Mouse (Mus musculus) embryonic facial prominence, embryonic 14.5 days (tissue): Measurements from ENCODE around the gene Jmjd8. TPM values are rescaled to one million over a fixed set of nuclear protein-coding genes. Genes with fewer than 3 reads are reported as not detected.
A peak's percentile ranks its signal among the peaks of the same experiment; 100 is the strongest.

Experiments
- ATAC-seq: fragments of 200-750 bp; cut with Nextera tagmentation; 2 replicates; pipeline ENCODE4 v1.8.0; 2017; ENCODE audit warnings: low read depth, moderate number of reproducible peaks, moderate TSS enrichment
- DNase-seq: peaks from one replicate; pipeline ENCODE4 v3.0.0-alpha.2; 2015; ENCODE audit warnings: low spot score
- H3K27ac ChIP-seq: fragments of 300-500 bp; sonication (generic); replicated peaks from 2 replicates; pipeline ENCODE4 v1.5.1; 2014; ENCODE audit warnings: low read depth, mild to moderate bottlenecking, low read length, moderate library complexity
- H3K27me3 ChIP-seq: fragments of 300-500 bp; sonication (generic); replicated peaks from 2 replicates; pipeline ENCODE4 v1.6.1; 2014; ENCODE audit warnings: low read length; ENCODE audit not compliant: control insufficient read depth, insufficient read depth
- H3K36me3 ChIP-seq: fragments of 300-500 bp; sonication (generic); 2 replicates; pipeline ENCODE4 v1.6.1; 2014; ENCODE audit warnings: low read length, mixed read lengths; ENCODE audit not compliant: control insufficient read depth, insufficient read depth
- H3K4me1 ChIP-seq: fragments of 300-500 bp; sonication (generic); 2 replicates; pipeline ENCODE4 v1.6.1; 2014; ENCODE audit warnings: antibody characterized with exemption, low read length; ENCODE audit not compliant: control insufficient read depth, insufficient read depth
- H3K4me2 ChIP-seq: fragments of 300-500 bp; sonication (generic); 2 replicates; pipeline ENCODE4 v1.6.1; 2014; ENCODE audit warnings: low read depth, mild to moderate bottlenecking, low read length, moderate library complexity, mixed read lengths
- H3K4me3 ChIP-seq: fragments of 300-500 bp; sonication (generic); 2 replicates; pipeline ENCODE4 v1.5.1; 2014; ENCODE audit warnings: low read depth, mild to moderate bottlenecking, low read length
- H3K9ac ChIP-seq: fragments of 300-500 bp; sonication (generic); 2 replicates; pipeline ENCODE4 v1.6.1; 2014; ENCODE audit warnings: low read depth, mild to moderate bottlenecking, low read length, moderate library complexity, mixed read lengths
- H3K9me3 ChIP-seq: fragments of 300-500 bp; sonication (generic); 2 replicates; pipeline ENCODE4 v1.6.1; 2016; ENCODE audit warnings: low read length; ENCODE audit not compliant: control insufficient read depth
- WGBS: fragments of 180-500 bp; shearing (Covaris S2); extraction: QIAGEN DNeasy Blood & Tissue Kit; methylation state at CpG from one replicate; pipeline ENCODE4 v1.1.7; 2014; 5-methylcytosine and 5-hydroxymethylcytosine counted together
- polyA plus RNA-seq: library from polyadenylated mRNA; unstranded; fragments of >200 nt; fragmentation: Nextera tagmentation; extraction: Ambion mirVana; gene quantifications from 2 replicates; pipeline ENCODE4 v1.2.1, GENCODE M21; 2014

Jmjd8 gene
- polyA plus RNA-seq, 1 experiment from 2014 or later, result 35.2 TPM

DNA sequence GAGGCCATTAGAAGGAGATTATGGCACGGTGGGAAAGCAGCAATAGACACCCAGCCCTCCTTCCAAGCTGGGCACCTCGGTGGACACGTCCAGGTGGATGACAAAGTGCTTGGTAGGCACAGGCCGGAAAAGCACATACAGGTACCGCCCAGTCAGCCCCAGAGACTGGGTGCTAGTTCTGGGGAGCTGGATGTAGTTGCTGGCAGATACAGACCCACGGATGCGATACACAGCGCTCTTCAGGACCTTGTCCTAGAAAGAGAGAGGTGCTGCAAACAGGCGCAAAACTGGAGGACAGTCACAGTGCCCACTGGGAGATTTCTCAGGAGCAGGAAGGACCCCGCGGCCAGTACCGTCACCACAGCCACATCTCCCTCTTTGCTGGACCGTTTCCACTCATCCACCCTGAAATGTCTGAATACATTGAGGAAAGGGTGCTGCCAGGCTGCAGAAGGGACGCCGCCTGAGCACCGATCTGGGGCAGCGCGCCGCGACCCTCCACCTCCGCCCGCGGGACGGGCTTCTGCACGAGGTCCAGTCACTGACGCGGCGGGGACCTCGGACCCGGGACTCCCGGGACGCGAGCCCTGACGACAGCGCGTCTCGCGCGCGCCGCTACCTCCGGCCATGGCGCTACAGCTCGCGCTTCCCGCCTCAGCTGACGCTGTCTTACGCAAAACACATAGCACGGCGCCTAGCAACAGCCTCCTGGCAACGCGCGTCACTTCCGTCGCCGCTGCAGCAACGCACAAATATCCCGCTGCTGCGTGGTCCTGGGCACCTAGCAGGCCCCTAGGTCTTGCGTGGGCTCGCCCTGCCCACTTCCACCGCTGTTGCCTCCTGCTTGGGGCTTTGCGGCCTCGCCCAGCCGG is 32.4 kb downstream of the Jmjd8 start, which contains the start of gene Wdr90:
Wdr90 (minus strand) TSS at position 670 of the 872 bp plus-strand sequence.
- Histone ChIP-seq H3K4me2 (peak within 1 kb of the TSS; percentile 93), H3K36me3 (no peaks in the 10 kb centered on the region), H3K27ac (peak within 1 kb of the TSS; percentile 90), H3K9ac (peak within 1 kb of the TSS; percentile 89), H3K9me3 (no peaks in the 10 kb centered on the region), H3K4me3 (peak within 1 kb of the TSS; percentile 70), H3K27me3 (no peaks in the 10 kb centered on the region), H3K4me1 (peaks cover 8% of the 10 kb centered on the region)
- peak; percentile 97 for ATAC-seq
- WGBS, result 4% methylated on average over 39 of the region's 65 CpGs
- DNase-seq, result peak; percentile 97

DNA sequence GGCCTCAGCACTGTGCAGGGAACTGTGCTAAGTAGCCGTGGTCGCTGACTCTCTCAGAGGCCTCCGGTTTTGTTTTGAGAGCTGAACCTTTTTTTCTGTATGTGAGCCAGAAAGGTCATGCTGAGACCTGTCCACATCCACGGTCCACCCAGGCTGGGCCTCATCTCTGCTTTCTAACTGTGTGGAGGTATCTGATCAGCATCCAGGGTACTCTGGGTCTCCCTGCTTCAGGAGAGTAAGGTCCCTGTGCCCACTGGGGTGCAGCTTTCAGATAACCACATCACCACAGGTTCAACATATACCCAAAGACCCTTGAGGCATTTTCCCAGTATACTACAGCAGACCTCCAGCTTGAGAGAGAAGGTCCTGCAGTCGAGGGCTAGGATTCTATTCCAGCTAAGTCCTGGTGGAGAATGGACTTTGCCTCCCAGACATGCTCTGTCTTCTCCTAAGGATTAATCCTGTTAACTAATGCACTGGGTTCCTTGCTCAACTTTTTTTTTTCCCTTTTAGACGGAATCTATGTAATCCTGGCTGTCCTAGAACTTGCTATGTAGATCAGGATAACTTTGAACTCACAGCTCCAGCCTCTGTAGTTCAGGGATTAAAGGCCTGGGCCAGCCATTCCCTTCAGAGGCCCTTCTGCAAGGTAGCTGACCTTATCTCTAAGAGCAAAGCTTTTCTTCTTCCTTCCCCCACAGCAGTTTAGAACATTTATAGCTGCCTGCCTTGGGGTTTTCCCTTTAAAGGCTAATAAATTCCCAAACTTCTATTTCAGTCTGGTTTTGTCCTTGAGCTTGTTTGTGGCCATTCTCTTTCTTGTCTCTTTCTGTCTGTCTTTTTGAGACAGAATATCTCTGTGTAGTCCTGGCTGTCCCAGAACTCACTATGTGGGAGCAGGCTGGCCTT is 33.3 kb downstream of the Jmjd8 start:
- Histone ChIP-seq H3K9me3 (no peaks in the 10 kb centered on the region), H3K4me2 (peak overlapping the region; percentile 93), H3K27me3 (no peaks in the 10 kb centered on the region), H3K4me1 (peaks cover 8% of the 10 kb centered on the region), H3K27ac (peak overlapping the region; percentile 90), H3K36me3 (no peaks in the 10 kb centered on the region), H3K4me3 (peak overlapping the region; percentile 70), H3K9ac (peak overlapping the region; percentile 89)
- DNase-seq (no peak), ATAC-seq (peak; percentile 26; the same call in 1 of the 2 replicates)
- WGBS, result 6% methylated on average over 6 of the region's 6 CpGs

DNA sequence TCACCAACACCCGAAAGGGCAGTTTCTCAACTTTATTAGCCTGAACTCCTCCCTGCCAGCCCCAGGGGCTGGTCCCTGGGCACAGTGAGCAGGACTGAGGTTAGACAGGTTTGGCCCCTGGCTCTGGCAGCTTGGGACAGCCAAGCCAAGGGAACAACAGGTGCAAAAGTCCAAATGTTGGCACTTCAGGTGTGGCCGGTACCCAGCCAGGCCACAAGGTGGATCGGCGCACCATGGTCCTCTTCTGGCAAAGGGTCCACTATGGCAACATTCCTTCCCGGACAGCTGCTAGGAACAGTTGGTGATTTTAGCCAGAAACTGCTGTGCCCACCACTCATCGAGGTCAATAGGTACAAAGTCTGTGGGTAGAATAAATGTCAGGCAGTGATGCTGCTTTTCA is 35.0 kb downstream of the Jmjd8 start:
- ATAC-seq (no peak), DNase-seq (no peak)
- H3K36me3 ChIP-seq, result no peaks in the 10 kb centered on the region
- H3K9me3 ChIP-seq, result no peaks in the 10 kb centered on the region
- 80% methylated on average over 6 of the region's 6 CpGs for WGBS
- H3K27me3 ChIP-seq, result no peaks in the 10 kb centered on the region
- no peak overlapping the region for H3K9ac ChIP-seq
- no peak overlapping the region for H3K27ac ChIP-seq
- no peak overlapping the region for H3K4me2 ChIP-seq
- H3K4me1 ChIP-seq, result peaks cover 14% of the 10 kb centered on the region
- no peak overlapping the region for H3K4me3 ChIP-seq

DNA sequence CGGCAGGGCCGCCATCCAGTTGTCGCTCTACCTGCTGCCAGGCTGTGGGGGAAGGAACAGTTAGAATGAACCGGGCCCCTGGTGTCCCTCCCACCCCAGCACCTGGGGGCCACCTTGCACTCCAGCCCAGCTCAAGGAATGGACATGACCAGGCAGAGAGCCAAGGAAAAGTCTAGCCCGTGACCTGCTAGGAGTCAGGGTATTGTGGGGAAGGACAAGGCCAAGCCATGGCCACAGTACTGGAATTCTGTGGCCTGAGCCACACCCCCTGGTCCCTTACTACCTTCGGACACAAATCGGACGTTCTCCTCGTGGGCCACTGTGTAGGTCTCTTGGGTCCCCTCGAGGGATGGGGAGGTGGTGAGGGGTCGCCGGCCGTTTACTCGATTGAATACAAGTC is 35.6 kb downstream of the Jmjd8 start:
- Histone ChIP-seq H3K4me1 (peaks cover 14% of the 10 kb centered on the region), H3K4me3 (no peak overlapping the region), H3K9me3 (no peaks in the 10 kb centered on the region), H3K27me3 (no peaks in the 10 kb centered on the region), H3K27ac (no peak overlapping the region), H3K9ac (no peak overlapping the region), H3K36me3 (no peaks in the 10 kb centered on the region), H3K4me2 (no peak overlapping the region)
- no peak for DNase-seq
- no peak for ATAC-seq
- WGBS, result 93% methylated on average over 10 of the region's 14 CpGs

DNA sequence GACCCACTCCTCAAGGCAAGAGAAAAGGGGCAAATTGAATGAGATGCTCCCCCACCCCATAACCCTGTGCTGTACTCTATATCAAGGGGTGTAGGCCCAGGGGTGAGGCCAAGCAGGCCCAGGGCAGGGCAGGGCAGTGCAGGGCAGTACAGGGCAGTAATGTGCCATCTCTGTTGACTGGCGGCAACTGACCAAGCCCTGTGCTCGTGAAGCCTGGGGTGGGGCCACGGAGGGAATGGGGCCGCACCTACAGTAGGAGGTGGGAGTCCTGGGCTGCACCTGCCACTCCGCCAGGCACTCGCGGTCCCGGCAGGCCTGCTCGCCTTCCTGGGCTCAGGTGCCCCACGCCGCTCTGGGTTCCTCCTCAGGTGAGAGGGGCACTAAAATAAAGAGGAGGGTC is 36.6 kb downstream of the Jmjd8 start:
- no peak overlapping the region for H3K27ac ChIP-seq
- no peaks in the 10 kb centered on the region for H3K36me3 ChIP-seq
- no peaks in the 10 kb centered on the region for H3K27me3 ChIP-seq
- H3K4me2 ChIP-seq, result no peak overlapping the region
- DNase-seq, result no peak
- WGBS, result 92% methylated on average over 11 of the region's 11 CpGs
- H3K4me3 ChIP-seq, result no peak overlapping the region
- H3K4me1 ChIP-seq, result peaks cover 14% of the 10 kb centered on the region
- no peak overlapping the region for H3K9ac ChIP-seq
- no peak for ATAC-seq
- no peaks in the 10 kb centered on the region for H3K9me3 ChIP-seq

DNA sequence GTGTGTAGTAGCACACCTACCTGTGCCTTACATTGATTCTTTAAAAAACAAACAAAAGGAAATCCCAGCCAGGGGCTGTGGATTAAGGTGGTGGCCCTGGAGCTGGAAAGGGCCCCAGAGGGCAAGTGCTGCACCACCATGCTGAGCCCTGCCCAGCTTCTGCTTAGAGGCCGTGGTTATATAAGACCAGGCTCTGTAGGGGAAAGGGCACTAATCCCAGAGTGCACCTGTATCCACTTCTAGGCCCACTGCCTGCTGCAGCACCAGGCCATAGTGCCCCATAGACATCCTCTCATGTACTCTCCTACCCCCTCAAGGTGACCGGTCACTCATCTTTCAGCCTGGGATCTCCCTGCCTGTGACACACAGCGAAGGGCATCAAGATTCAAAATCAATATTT is 37.5 kb downstream of the Jmjd8 start:
- DNase-seq (no peak), ATAC-seq (no peak)
- H3K36me3 ChIP-seq, result no peaks in the 10 kb centered on the region
- no peaks in the 10 kb centered on the region for H3K9me3 ChIP-seq
- 81% methylated on average over 3 of the region's 3 CpGs for WGBS
- H3K4me1 ChIP-seq, result peaks cover 6% of the 10 kb centered on the region; the same call in 1 of the 2 replicates
- H3K27ac ChIP-seq, result no peak overlapping the region
- H3K9ac ChIP-seq, result no peak overlapping the region
- H3K4me2 ChIP-seq, result no peak overlapping the region
- H3K4me3 ChIP-seq, result no peak overlapping the region
- H3K27me3 ChIP-seq, result no peaks in the 10 kb centered on the region

DNA sequence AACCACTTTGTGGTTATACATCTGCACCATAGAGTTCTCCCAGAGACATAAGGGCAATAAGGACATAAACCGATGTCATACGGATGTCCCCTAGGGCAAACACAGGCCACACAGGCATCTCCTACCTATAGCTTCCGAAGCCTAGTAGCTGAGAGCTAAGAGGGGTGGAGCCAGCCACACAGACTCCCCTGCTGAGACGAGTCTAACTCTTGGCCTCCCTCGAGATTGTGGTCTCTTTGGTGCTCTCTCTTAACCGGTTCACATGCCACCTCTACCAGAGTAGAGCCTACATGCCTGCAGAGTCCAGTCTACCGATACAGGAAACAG is 38.8 kb downstream of the Jmjd8 start:
- peak overlapping the region; percentile 99 for H3K4me2 ChIP-seq
- no peaks in the 10 kb centered on the region for H3K36me3 ChIP-seq
- H3K9me3 ChIP-seq, result no peaks in the 10 kb centered on the region
- H3K4me3 ChIP-seq, result peak overlapping the region; percentile 77
- no peaks in the 10 kb centered on the region for H3K27me3 ChIP-seq
- no peak overlapping the region for H3K27ac ChIP-seq
- DNase-seq (no peak), ATAC-seq (no peak)
- 13% methylated on average over 7 of the region's 7 CpGs for WGBS
- peak overlapping the region; percentile 67; the same call in 1 of the 2 replicates for H3K9ac ChIP-seq
- peaks cover 6% of the 10 kb centered on the region; the same call in 1 of the 2 replicates for H3K4me1 ChIP-seq

DNA sequence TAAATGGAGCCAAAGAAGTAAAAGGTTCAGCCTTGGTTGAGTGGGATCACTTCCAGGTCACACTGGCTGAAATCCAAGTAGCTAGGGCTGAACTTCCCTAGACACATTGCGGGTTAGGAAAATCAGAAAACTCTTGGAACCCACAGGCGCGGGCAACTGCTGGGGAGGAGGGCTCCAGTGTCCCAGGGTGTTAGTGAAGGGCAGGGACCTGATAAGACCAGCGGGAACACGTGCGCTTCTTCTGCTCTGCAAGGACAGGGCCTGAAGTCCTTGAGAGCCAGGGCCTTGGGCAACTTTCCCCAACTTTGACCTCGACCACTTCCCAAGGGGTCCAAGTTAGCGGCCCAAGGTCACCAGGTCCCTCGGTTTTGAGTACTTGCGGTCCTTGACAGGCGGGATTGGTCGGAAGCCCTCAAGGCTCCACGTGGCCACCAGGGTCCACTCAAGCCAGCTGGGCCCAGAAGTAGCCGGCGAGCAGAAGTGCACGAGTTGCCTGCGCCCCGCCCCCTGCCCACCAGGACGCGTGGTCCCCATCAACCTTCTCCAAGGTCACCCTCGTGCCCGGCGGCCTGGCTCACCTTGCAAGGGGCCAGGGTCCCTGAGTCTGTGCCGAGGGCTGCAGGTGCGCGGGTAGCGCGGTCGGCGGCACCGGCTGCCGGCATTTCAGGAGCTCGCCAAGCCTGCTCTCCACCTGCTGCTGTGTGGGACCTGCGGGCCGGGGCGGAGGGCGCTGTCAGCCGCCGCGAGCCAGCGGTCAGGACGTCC is 39.4 kb downstream of the Jmjd8 start:
- peak overlapping the region; percentile 67 for H3K9ac ChIP-seq
- ATAC-seq, result peak; percentile 53
- H3K27me3 ChIP-seq, result no peaks in the 10 kb centered on the region
- H3K4me2 ChIP-seq, result peak overlapping the region; percentile 99
- H3K4me1 ChIP-seq, result peaks cover 6% of the 10 kb centered on the region; the same call in 1 of the 2 replicates
- no peak for DNase-seq
- H3K4me3 ChIP-seq, result peak overlapping the region; percentile 77
- H3K36me3 ChIP-seq, result no peaks in the 10 kb centered on the region
- no peak overlapping the region for H3K27ac ChIP-seq
- no peaks in the 10 kb centered on the region for H3K9me3 ChIP-seq
- WGBS, result 0% methylated on average over 26 of the region's 42 CpGs
